Mouse (Mus musculus) olfactory bulb, adult 2 months (tissue): ENCODE measurements at regions not wholly inside any gene's neighbourhood (a gene's known extent, or its start where the extent isn't known, plus 50 kb on each side); places are given as distances from the start of the nearest gene placed in this dataset.

ENCODE experiments used
- CTCF ChIP-seq: fragments of 200-500 bp; IDR thresholded peaks from 2 replicates; pipeline ENCODE4 v1.5.1; 2012; ENCODE audit warnings: low read depth, mild to moderate bottlenecking, low read length, moderate library complexity; ENCODE audit not compliant: insufficient read depth
- POLR2A ChIP-seq: fragments of 200-500 bp; IDR thresholded peaks from 2 replicates; pipeline ENCODE4 v1.6.1; 2012; ENCODE audit warnings: mild to moderate bottlenecking, low read depth, low read length, moderate library complexity; ENCODE audit not compliant: insufficient read depth

DNA sequence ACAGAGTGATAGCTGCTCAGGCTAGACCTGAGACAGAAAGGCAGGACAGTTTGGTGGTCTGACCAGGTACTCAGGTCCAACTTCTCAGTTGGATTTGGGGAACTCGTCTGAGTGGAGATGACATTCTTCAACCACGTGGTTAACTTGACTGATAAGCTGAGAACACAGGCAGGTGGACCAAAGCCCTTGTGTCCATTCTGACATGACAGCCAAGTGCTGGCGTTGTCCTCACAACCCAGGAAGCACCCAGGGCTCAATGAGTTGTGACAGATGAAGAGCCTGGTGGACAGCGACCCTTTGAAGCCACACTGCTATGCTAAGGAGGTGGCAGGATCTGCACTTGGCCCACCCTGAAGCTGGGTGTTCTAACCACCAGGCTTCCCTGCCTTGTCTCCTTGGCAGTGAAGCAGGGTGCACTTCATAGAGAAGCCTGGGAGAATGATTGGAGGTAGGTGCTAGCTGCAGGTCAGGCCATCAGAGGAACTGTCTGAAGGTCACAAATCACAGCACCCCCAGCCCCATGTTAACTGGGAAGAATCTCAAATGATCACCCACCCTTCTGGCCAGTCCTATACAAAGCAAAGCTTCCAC is 87.6 kb downstream of the 1700001O22Rik start:
- no peak for TF ChIP-seq POLR2A
- no peak for TF ChIP-seq CTCF
